Mouse (Mus musculus): Measurements from ENCODE around the gene Yeats2. TPM values are rescaled to one million over a fixed set of nuclear protein-coding genes. Genes with fewer than 3 reads are reported as not detected.
"Not testable (repeated sequence)": the region's sequence is repeated elsewhere in the genome, so short reads cannot be mapped to it uniquely, and the experiment has no call there.

The Yeats2 gene
- polyA plus RNA-seq, 1 experiment from 2014 or later: 22.3 TPM

DNA sequence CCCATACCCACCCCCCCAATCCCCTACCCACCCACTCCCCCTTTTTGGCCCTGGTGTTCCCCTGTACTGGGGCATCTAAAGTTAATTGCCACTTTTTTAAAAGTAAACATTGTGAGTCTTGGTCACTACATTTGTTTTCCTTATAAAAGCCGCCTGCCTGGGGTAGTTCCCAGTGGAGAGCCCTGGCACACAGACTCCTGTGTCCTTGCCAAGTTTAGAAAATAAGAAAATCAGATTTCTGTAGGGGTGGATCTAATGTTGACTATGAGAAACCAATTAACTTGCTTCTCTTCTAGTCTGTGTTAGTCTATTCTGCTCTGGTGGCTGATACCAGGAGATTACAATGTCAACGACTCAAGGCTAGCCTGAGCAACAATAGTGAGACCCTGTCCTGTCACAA lies 28.2 kb upstream of the Yeats2 start:
- H3K4me2 ChIP-seq: no peak overlapping the region
- no peak overlapping the region for H3K4me3 ChIP-seq (ENCODE audit: low read depth, low read length)
- 83% methylated on average over 2 of the region's 2 CpGs for WGBS (ENCODE audit: insufficient replicate concordance)
- no peak for ATAC-seq (replicated peaks; ENCODE audit: insufficient number of reproducible peaks, low FRiP score, low TSS enrichment)
- H3K4me1 ChIP-seq (ENCODE audit: control insufficient read depth, insufficient read depth, low read length): no peaks in the 10 kb centered on the region
- peaks cover 28% of the 10 kb centered on the region for H3K36me3 ChIP-seq (ENCODE audit: control insufficient read depth, insufficient read depth, low read length)
- no peak overlapping the region for H3K27ac ChIP-seq (ENCODE audit: low read depth, low read length)
- H3K9me3 ChIP-seq (replicated peaks; ENCODE audit: control insufficient read depth, low read length): no peaks in the 10 kb centered on the region
- H3K9ac ChIP-seq (ENCODE audit: low read depth, low read length): no peak overlapping the region
- no peaks in the 10 kb centered on the region for H3K27me3 ChIP-seq (ENCODE audit: control insufficient read depth, insufficient read depth, low read length)

DNA sequence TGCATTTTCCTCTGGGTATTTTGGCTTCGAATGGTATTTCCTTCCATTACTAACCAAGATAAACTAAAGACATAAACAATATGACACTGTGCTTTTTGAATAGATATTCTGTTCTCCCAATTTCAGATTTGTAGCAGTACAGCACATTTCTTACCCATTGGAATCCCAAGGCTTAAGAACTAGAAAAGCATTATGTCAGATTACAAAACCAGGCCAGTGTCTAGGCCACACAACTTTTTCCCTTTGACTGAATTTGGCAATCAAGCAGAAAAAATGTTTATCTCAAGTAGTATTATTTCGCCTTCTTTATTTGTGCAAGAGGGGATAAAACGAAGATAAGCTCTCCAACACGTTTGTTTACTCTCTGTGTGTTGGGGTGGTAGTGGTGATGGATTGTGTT lies 24.8 kb upstream of the Yeats2 start:
- no peak for ATAC-seq (replicated peaks; ENCODE audit: insufficient number of reproducible peaks, low FRiP score, low TSS enrichment)
- Histone ChIP-seq H3K27me3 (ENCODE audit: control insufficient read depth, insufficient read depth, low read length) (no peaks in the 10 kb centered on the region), H3K4me2 (no peak overlapping the region), H3K9ac (ENCODE audit: low read depth, low read length) (no peak overlapping the region), H3K4me1 (ENCODE audit: control insufficient read depth, insufficient read depth, low read length) (no peaks in the 10 kb centered on the region), H3K9me3 (replicated peaks; ENCODE audit: control insufficient read depth, low read length) (no peaks in the 10 kb centered on the region), H3K4me3 (ENCODE audit: low read depth, low read length) (no peak overlapping the region), H3K27ac (ENCODE audit: low read depth, low read length) (no peak overlapping the region), H3K36me3 (ENCODE audit: control insufficient read depth, insufficient read depth, low read length) (peaks cover 18% of the 10 kb centered on the region)
- 64% methylated on average over 4 of the region's 4 CpGs for WGBS (ENCODE audit: insufficient replicate concordance)

DNA sequence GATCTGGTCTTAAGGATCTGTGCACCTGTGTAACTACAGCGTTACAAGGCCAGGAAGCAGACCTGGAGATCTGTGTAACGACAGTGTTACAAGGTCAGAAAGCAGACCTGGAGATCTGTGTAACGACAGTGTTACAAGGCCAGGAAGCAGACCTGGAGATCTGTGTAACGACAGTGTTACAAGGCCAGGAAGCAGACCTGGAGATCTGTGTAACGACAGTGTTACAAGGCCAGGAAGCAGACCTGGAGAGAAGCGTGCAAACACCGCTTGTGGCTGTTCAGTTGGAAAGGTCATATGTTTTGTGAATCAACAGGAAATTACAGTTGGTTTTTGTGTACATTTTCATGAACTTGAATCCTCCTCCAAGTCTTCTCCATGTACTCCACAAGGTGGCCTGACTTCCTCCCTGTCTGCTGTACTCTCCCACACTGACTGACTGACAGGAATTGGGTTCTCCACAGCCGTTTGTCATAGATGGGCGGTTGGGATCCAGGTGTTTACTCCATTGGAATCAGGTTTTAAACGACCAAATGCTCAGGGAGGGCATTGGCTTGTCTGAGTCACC lies 14.5 kb upstream of the Yeats2 start:
- not testable (repeated sequence) for H3K27me3 ChIP-seq (ENCODE audit: control insufficient read depth, insufficient read depth, low read length); H3K27ac ChIP-seq (ENCODE audit: low read depth, low read length); H3K4me2 ChIP-seq; H3K4me1 ChIP-seq (ENCODE audit: control insufficient read depth, insufficient read depth, low read length); H3K9ac ChIP-seq (ENCODE audit: low read depth, low read length); H3K4me3 ChIP-seq (ENCODE audit: low read depth, low read length); ATAC-seq (replicated peaks; ENCODE audit: insufficient number of reproducible peaks, low FRiP score, low TSS enrichment); H3K9me3 ChIP-seq (replicated peaks; ENCODE audit: control insufficient read depth, low read length)
- 72% methylated on average over 10 of the region's 10 CpGs for WGBS (ENCODE audit: insufficient replicate concordance)
- H3K36me3 ChIP-seq (ENCODE audit: control insufficient read depth, insufficient read depth, low read length): peaks cover 21% of the 10 kb centered on the region

DNA sequence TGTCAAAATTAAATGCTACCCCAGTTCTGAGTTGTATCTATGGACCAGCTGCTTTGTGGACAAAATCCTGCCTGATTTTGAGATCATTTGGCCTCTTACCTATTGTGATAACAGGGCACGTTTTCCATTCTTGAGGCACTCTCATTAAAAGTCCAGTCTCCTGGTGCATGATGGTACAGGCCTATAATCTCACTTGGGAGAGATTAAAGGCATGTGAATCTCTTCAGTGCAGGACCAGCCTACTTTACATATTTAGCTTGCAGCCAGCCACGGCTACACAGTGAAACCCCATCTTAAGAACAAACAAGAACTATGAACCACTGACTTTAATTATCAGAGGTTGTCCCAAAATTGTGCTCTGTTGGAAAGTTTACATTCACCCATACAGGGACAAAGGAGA lies 10.5 kb upstream of the Yeats2 start:
- Histone ChIP-seq H3K4me2 (no peak overlapping the region), H3K27ac (ENCODE audit: low read depth, low read length) (no peak overlapping the region), H3K27me3 (ENCODE audit: control insufficient read depth, insufficient read depth, low read length) (no peaks in the 10 kb centered on the region), H3K4me1 (ENCODE audit: control insufficient read depth, insufficient read depth, low read length) (no peaks in the 10 kb centered on the region), H3K36me3 (ENCODE audit: control insufficient read depth, insufficient read depth, low read length) (peaks cover 10% of the 10 kb centered on the region), H3K4me3 (ENCODE audit: low read depth, low read length) (no peak overlapping the region), H3K9me3 (replicated peaks; ENCODE audit: control insufficient read depth, low read length) (no peaks in the 10 kb centered on the region), H3K9ac (ENCODE audit: low read depth, low read length) (no peak overlapping the region)
- WGBS (ENCODE audit: insufficient replicate concordance): 51% methylated on average over 2 of the region's 2 CpGs
- ATAC-seq (replicated peaks; ENCODE audit: insufficient number of reproducible peaks, low FRiP score, low TSS enrichment): no peak

DNA sequence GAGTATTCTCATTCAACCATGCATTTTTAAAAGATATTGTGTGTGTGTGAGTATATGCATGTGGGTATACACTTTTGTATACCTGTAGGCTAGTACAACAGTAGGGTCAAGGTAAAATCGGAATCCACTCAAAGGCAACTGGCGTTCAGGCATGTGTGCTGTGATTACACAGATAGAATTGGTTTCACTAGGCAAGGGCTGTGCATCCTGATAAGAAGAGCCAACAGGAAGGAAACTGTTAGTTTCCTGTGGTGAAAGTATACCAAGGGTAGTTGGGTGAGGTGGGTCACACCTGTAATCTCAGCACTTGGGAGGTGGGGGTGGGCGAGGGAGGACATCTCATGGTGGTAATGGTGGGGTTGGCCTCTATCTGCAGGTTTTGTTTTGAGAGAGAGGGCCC lies 3.7 kb downstream of the Yeats2 start:
- Histone ChIP-seq H3K9me3 (replicated peaks; ENCODE audit: control insufficient read depth, low read length) (no peaks in the 10 kb centered on the region), H3K36me3 (ENCODE audit: control insufficient read depth, insufficient read depth, low read length) (no peaks in the 10 kb centered on the region), H3K4me2 (no peak overlapping the region), H3K9ac (ENCODE audit: low read depth, low read length) (no peak overlapping the region), H3K4me3 (ENCODE audit: low read depth, low read length) (no peak overlapping the region), H3K4me1 (ENCODE audit: control insufficient read depth, insufficient read depth, low read length) (peaks cover 4% of the 10 kb centered on the region; the same call in 1 of the 2 replicates), H3K27me3 (ENCODE audit: control insufficient read depth, insufficient read depth, low read length) (no peaks in the 10 kb centered on the region), H3K27ac (ENCODE audit: low read depth, low read length) (no peak overlapping the region)
- 83% methylated on average over 3 of the region's 3 CpGs for WGBS (ENCODE audit: insufficient replicate concordance)
- no peak for ATAC-seq (replicated peaks; ENCODE audit: insufficient number of reproducible peaks, low FRiP score, low TSS enrichment)

DNA sequence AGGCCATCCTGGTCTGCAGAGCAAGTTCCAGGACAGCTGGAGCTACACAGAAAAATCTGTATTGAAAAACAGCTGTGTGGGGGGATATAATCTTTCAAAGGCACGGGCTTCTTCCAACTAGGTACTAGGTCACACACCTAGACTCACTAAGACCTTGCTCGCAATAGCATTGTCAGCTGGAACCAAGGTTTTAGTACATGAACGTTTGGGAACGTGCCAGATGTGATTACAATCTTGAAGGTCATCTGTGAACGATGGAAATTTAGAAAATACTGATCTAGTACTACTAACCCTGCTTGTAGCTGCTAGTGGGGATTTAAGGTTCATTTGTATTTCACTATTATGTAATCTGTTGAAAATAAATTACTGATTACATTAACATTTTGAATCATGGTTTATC lies 11.1 kb downstream of the Yeats2 start:
- WGBS (ENCODE audit: insufficient replicate concordance): 82% methylated on average over 5 of the region's 5 CpGs
- Histone ChIP-seq H3K36me3 (ENCODE audit: control insufficient read depth, insufficient read depth, low read length) (peaks cover 7% of the 10 kb centered on the region; the same call in 1 of the 2 replicates), H3K4me3 (ENCODE audit: low read depth, low read length) (no peak overlapping the region), H3K27ac (ENCODE audit: low read depth, low read length) (no peak overlapping the region), H3K4me1 (ENCODE audit: control insufficient read depth, insufficient read depth, low read length) (no peaks in the 10 kb centered on the region), H3K27me3 (ENCODE audit: control insufficient read depth, insufficient read depth, low read length) (no peaks in the 10 kb centered on the region), H3K4me2 (no peak overlapping the region), H3K9me3 (replicated peaks; ENCODE audit: control insufficient read depth, low read length) (no peaks in the 10 kb centered on the region), H3K9ac (ENCODE audit: low read depth, low read length) (no peak overlapping the region)
- ATAC-seq (replicated peaks; ENCODE audit: insufficient number of reproducible peaks, low FRiP score, low TSS enrichment): no peak

DNA sequence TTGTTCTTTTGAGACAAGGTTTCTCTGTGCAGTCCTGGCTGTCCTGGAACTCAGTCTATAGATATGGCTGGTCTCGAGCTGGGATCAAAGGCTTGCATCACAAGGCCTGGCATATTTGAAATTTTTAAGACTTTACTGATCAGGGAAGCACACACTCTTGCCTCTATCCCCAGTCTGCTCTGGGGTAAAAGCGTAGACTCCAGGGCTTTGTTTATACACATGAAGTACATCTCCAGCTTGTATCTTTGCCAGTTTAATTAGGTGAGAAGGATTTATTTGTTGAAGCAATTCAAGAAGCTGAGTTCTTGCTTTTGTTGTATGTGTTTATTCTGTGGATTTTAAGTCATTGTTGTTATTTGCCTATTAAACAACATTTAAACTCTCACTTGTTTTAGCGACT lies 12.9 kb downstream of the Yeats2 start:
- H3K4me1 ChIP-seq (ENCODE audit: control insufficient read depth, insufficient read depth, low read length): no peaks in the 10 kb centered on the region
- H3K9me3 ChIP-seq (replicated peaks; ENCODE audit: control insufficient read depth, low read length): no peaks in the 10 kb centered on the region
- 61% methylated on average over 3 of the region's 3 CpGs for WGBS (ENCODE audit: insufficient replicate concordance)
- H3K27ac ChIP-seq (ENCODE audit: low read depth, low read length): no peak overlapping the region
- no peak overlapping the region for H3K4me3 ChIP-seq (ENCODE audit: low read depth, low read length)
- H3K4me2 ChIP-seq: no peak overlapping the region
- H3K9ac ChIP-seq (ENCODE audit: low read depth, low read length): no peak overlapping the region
- H3K36me3 ChIP-seq (ENCODE audit: control insufficient read depth, insufficient read depth, low read length): peaks cover 16% of the 10 kb centered on the region
- no peak for ATAC-seq (replicated peaks; ENCODE audit: insufficient number of reproducible peaks, low FRiP score, low TSS enrichment)
- no peaks in the 10 kb centered on the region for H3K27me3 ChIP-seq (ENCODE audit: control insufficient read depth, insufficient read depth, low read length)

DNA sequence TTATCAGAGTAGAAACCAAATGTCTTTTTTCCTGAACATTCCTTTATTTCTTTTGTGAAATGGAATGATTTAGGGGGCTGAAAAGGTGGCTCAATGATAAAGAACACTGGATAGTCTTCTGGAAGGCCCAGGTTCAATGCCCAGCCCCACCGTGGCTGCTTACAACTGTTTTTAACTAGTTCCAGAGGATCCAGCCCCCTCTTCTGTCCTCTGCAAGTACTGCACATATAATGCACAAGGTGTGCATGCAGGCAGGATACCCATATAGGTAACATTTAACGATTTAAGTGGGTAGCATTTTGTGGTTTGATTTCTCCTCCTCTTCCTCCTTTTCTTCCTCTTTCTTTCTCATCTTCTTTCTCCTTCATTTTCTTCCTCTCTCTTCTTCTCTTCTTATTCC lies 19.3 kb downstream of the Yeats2 start:
- Histone ChIP-seq H3K9me3 (replicated peaks; ENCODE audit: control insufficient read depth, low read length) (no peaks in the 10 kb centered on the region), H3K27ac (ENCODE audit: low read depth, low read length) (no peak overlapping the region), H3K27me3 (ENCODE audit: control insufficient read depth, insufficient read depth, low read length) (no peaks in the 10 kb centered on the region), H3K9ac (ENCODE audit: low read depth, low read length) (no peak overlapping the region), H3K4me3 (ENCODE audit: low read depth, low read length) (no peak overlapping the region), H3K4me1 (ENCODE audit: control insufficient read depth, insufficient read depth, low read length) (no peaks in the 10 kb centered on the region), H3K36me3 (ENCODE audit: control insufficient read depth, insufficient read depth, low read length) (peaks cover 53% of the 10 kb centered on the region), H3K4me2 (no peak overlapping the region)
- 89% methylated on average over 2 of the region's 2 CpGs for WGBS (ENCODE audit: insufficient replicate concordance)
- no peak for ATAC-seq (replicated peaks; ENCODE audit: insufficient number of reproducible peaks, low FRiP score, low TSS enrichment)

DNA sequence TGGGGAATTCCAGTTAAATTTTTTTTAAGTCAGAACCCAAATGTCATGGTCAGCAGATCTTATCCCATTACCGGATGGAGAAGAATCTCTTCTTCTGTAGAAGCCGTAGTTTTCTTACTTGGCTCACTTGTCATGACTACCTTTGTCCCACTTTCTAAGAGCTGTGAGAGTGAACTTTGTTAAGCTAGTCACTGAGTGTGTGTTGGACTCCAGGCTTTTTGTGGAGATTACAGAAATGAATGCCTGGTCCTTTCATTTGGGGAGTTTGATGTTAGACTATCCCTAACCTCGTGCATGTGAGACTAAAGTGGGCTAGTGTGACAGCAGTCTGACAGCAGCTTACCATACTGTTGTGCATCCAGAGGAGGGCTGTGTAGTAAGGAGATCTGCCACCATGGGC lies 28.2 kb downstream of the Yeats2 start:
- peaks cover 42% of the 10 kb centered on the region for H3K36me3 ChIP-seq (ENCODE audit: control insufficient read depth, insufficient read depth, low read length)
- whole genome bisulfite sequencing (ENCODE audit: insufficient replicate concordance): 85% methylated on average over 3 of the region's 3 CpGs
- no peak overlapping the region for H3K9ac ChIP-seq (ENCODE audit: low read depth, low read length)
- H3K4me2 ChIP-seq: no peak overlapping the region
- H3K27me3 ChIP-seq (ENCODE audit: control insufficient read depth, insufficient read depth, low read length): no peaks in the 10 kb centered on the region
- ATAC-seq (replicated peaks; ENCODE audit: insufficient number of reproducible peaks, low FRiP score, low TSS enrichment): no peak
- no peak overlapping the region for H3K4me3 ChIP-seq (ENCODE audit: low read depth, low read length)
- no peaks in the 10 kb centered on the region; the same call in 1 of the 2 replicates for H3K4me1 ChIP-seq (ENCODE audit: control insufficient read depth, insufficient read depth, low read length)
- H3K27ac ChIP-seq (ENCODE audit: low read depth, low read length): no peak overlapping the region
- H3K9me3 ChIP-seq (replicated peaks; ENCODE audit: control insufficient read depth, low read length): no peaks in the 10 kb centered on the region
